Mouse (Mus musculus) erythroblast, adult 5-6 weeks (primary cell): ENCODE results near the gene Wdr18. TPM values are rescaled to one million over a fixed set of nuclear protein-coding genes. Genes with fewer than 3 reads are reported as not detected.

Experiments used
- ATAC-seq: replicated peaks from 2 replicates; pipeline ENCODE4 v1.8.0; 2016; ENCODE audit warnings: moderate number of reproducible peaks, mild to moderate bottlenecking, moderate TSS enrichment, inconsistent platforms; ENCODE audit not compliant: poor library complexity, low FRiP score, severe bottlenecking
- total RNA-seq, 2 experiments: library from RNA; stranded (forward) in 1 of 2; stranded (reverse) in 1 of 2; fragments of 150-400 nt in 1 of 2; fragments of 200-764, 138-1000 nt in 1 of 2; gene quantifications; 2 replicates each; pipeline versions ENCODE4 v1.2.3 to v1.2.4; 2015 to 2017; ENCODE audit warnings: low replicate concordance in 2 of 2

Wdr18 gene
- total RNA-seq, 2 experiments from 2014 or later, result 4.0 to 14.2 TPM

DNA sequence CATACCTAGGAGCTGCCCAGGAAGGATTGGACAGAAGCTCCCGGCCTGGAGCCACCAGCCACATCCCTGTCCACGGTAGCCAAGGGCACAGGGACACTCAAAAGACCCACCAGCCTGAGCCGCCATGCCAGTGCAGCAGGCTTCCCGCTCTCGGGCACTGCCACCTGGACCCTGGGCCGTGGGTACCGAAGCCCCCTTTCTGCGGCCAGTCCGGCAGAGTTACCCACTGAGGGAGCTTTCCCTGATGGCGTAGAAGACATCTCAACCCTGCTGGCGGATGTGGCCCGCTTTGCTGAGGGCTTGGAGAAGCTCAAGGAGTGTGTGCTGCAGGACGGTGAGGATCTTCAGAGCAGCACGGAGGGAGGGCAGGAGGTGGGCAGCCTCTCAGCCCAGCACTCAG, 57.8 kb downstream of the Wdr18 start:
- 0 out of 2 replicates have a peak, but pooled peaks have one; percentile 14 for ATAC-seq

DNA sequence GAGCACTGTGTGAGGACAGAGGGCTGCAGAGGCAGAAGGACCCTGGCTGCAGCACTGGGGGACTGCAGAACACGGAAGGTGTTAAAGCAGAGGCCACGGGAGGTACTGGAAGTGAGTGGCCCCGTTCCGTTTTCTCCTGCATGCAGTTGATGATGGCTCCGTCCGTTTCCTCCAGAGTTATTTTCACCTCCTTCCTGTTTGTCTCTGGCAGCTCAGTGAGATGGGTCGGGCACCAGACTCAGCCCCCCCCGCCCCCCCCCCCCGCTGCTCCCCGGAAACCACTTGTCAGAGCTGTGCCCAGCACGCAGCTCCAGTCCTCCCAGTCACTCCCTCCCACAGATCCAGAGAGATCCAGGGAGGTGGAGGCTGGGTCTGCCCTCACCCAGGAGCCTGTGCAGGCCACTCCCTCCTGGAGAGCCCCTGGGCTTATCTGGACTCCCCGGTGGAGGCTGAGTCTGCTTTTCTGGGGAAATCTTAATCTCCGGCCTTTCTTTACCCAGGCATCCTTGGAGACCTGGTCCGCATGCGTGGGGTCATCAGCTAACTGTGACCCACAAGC, 58.9 kb downstream of the Wdr18 start:
- peak; percentile 27 for ATAC-seq

DNA sequence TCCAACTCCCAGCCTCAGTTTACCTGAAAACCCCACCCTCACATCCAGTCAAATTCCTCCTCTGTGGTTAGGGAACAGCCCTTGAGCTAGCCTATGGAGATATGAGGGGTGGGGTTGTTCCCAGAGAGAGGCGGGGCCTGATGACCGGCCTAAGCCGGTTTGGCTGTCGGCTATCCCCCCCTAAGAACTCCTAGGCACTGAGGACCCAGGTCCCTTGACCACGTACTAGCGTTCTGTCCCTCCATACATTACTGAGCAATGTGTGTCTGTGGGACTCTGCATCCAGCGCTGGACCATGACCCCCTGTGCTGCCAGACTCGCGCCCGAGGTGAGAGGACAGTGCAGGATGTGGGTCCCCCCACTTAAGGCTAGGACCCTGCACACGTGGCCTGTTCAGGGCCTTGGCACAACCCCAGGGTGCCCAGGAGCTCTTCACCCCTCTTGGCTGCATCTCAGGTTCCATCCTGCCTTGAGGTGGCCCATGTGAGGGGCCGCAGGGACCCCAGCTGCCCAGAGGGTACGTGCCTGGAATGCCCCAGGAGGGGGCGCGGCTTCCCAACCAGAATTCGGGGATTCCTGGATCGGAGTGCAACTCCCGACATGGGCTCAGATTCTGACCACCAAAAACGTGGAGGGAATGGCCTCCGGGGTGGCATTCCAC, 59.6 kb downstream of the Wdr18 start:
- no peak for ATAC-seq

Other genes with a start within 250 kb of the Wdr18 start
Only the 30 nearest of the 33 such genes appear.
- not detected in 2 replicates for gene Fgf22, start 205.1 kb upstream of the Wdr18 start, total RNA-seq (2015; ENCODE audit: low replicate concordance)
- gene Fgf22, start 205.1 kb upstream of the Wdr18 start, total RNA-seq (2017; ENCODE audit: low replicate concordance), result 0.26 TPM in 1 of 2 replicates, not detected in the other
- gene Rnf126, start 193.2 kb upstream of the Wdr18 start, total RNA-seq (2015; ENCODE audit: low replicate concordance), result 11.3 and 12.1 TPM in 2 replicates
- gene Rnf126, start 193.2 kb upstream of the Wdr18 start, total RNA-seq (2017; ENCODE audit: low replicate concordance), result 2.6 and 10.7 TPM in 2 replicates
- gene Fstl3, start 182.9 kb upstream of the Wdr18 start, total RNA-seq (2015; ENCODE audit: low replicate concordance), result 1.7 and 5.8 TPM in 2 replicates
- gene Fstl3, start 182.9 kb upstream of the Wdr18 start, total RNA-seq (2017; ENCODE audit: low replicate concordance), result not detected in 2 replicates
- gene Prss57, start 169.2 kb upstream of the Wdr18 start, total RNA-seq (2015; ENCODE audit: low replicate concordance), result 30.5 and 45.0 TPM in 2 replicates
- gene Prss57, start 169.2 kb upstream of the Wdr18 start, total RNA-seq (2017; ENCODE audit: low replicate concordance), result 6.8 and 14.3 TPM in 2 replicates
- gene Palm, start 166.6 kb upstream of the Wdr18 start, total RNA-seq (2015; ENCODE audit: low replicate concordance), result 9.4 and 12.5 TPM in 2 replicates
- 4.5 and 10.0 TPM in 2 replicates for gene Palm, start 166.6 kb upstream of the Wdr18 start, total RNA-seq (2017; ENCODE audit: low replicate concordance)
- not detected in 2 replicates for gene Misp, start 139.2 kb upstream of the Wdr18 start, total RNA-seq (2015; ENCODE audit: low replicate concordance)
- gene Misp, start 139.2 kb upstream of the Wdr18 start, total RNA-seq (2017; ENCODE audit: low replicate concordance), result not detected in 2 replicates
- 45.2 and 66.7 TPM in 2 replicates for gene Ptbp1, start 105.7 kb upstream of the Wdr18 start, total RNA-seq (2015; ENCODE audit: low replicate concordance)
- gene Ptbp1, start 105.7 kb upstream of the Wdr18 start, total RNA-seq (2017; ENCODE audit: low replicate concordance), result 38.2 and 53.2 TPM in 2 replicates
- 420 and 449 TPM in 2 replicates for gene Prtn3, start 85.7 kb upstream of the Wdr18 start, total RNA-seq (2015; ENCODE audit: low replicate concordance)
- gene Prtn3, start 85.7 kb upstream of the Wdr18 start, total RNA-seq (2017; ENCODE audit: low replicate concordance), result 114 and 118 TPM in 2 replicates
- 2.1 and 3.1 TPM in 2 replicates for gene Plppr3, start 85.5 kb upstream of the Wdr18 start, total RNA-seq (2015; ENCODE audit: low replicate concordance)
- gene Plppr3, start 85.5 kb upstream of the Wdr18 start, total RNA-seq (2017; ENCODE audit: low replicate concordance), result 4.9 and 6.8 TPM in 2 replicates
- gene Elane, start 73.9 kb upstream of the Wdr18 start, total RNA-seq (2015; ENCODE audit: low replicate concordance), result 996 and 1,031 TPM in 2 replicates
- gene Elane, start 73.9 kb upstream of the Wdr18 start, total RNA-seq (2017; ENCODE audit: low replicate concordance), result 253 and 405 TPM in 2 replicates
- not detected in 2 replicates for gene Cfd, start 69.3 kb upstream of the Wdr18 start, total RNA-seq (2015; ENCODE audit: low replicate concordance)
- gene Cfd, start 69.3 kb upstream of the Wdr18 start, total RNA-seq (2017; ENCODE audit: low replicate concordance), result not detected in 2 replicates
- gene Med16, start 51.2 kb upstream of the Wdr18 start, total RNA-seq (2015; ENCODE audit: low replicate concordance), result 5.9 and 11.3 TPM in 2 replicates
- gene Med16, start 51.2 kb upstream of the Wdr18 start, total RNA-seq (2017; ENCODE audit: low replicate concordance), result 4.7 and 9.1 TPM in 2 replicates
- gene Gm26602, start 49.3 kb upstream of the Wdr18 start, total RNA-seq (2015; ENCODE audit: low replicate concordance), result not detected in 2 replicates
- not detected in 2 replicates for gene Gm26602, start 49.3 kb upstream of the Wdr18 start, total RNA-seq (2017; ENCODE audit: low replicate concordance)
- gene Kiss1r, start 43.2 kb upstream of the Wdr18 start, total RNA-seq (2015; ENCODE audit: low replicate concordance), result not detected in 2 replicates
- 0.14 TPM in 1 of 2 replicates, not detected in the other for gene Kiss1r, start 43.2 kb upstream of the Wdr18 start, total RNA-seq (2017; ENCODE audit: low replicate concordance)
- gene R3hdm4, start 38.9 kb upstream of the Wdr18 start, total RNA-seq (2015; ENCODE audit: low replicate concordance), result 42.8 and 46.1 TPM in 2 replicates
- 25.0 and 28.3 TPM in 2 replicates for gene R3hdm4, start 38.9 kb upstream of the Wdr18 start, total RNA-seq (2017; ENCODE audit: low replicate concordance)
- 6.3 and 8.8 TPM in 2 replicates for gene Arid3a, start 33.1 kb upstream of the Wdr18 start, total RNA-seq (2015; ENCODE audit: low replicate concordance)
- 10.5 and 14.7 TPM in 2 replicates for gene Arid3a, start 33.1 kb upstream of the Wdr18 start, total RNA-seq (2017; ENCODE audit: low replicate concordance)
- gene Grin3b, start 10.6 kb downstream of the Wdr18 start, total RNA-seq (2015; ENCODE audit: low replicate concordance), result not detected in 2 replicates
- gene Grin3b, start 10.6 kb downstream of the Wdr18 start, total RNA-seq (2017; ENCODE audit: low replicate concordance), result not detected in 2 replicates
- gene Tmem259, start 24.2 kb downstream of the Wdr18 start, total RNA-seq (2015; ENCODE audit: low replicate concordance), result 13.6 and 29.6 TPM in 2 replicates
- 12.8 and 22.6 TPM in 2 replicates for gene Tmem259, start 24.2 kb downstream of the Wdr18 start, total RNA-seq (2017; ENCODE audit: low replicate concordance)
- gene Cnn2, start 28.4 kb downstream of the Wdr18 start, total RNA-seq (2015; ENCODE audit: low replicate concordance), result 33.8 and 46.6 TPM in 2 replicates
- gene Cnn2, start 28.4 kb downstream of the Wdr18 start, total RNA-seq (2017; ENCODE audit: low replicate concordance), result 30.0 and 73.0 TPM in 2 replicates
- gene Abca7, start 36.3 kb downstream of the Wdr18 start, total RNA-seq (2015; ENCODE audit: low replicate concordance), result 14.4 and 18.2 TPM in 2 replicates
- gene Abca7, start 36.3 kb downstream of the Wdr18 start, total RNA-seq (2017; ENCODE audit: low replicate concordance), result 19.4 and 27.7 TPM in 2 replicates
- 23.1 and 31.6 TPM in 2 replicates for gene Arhgap45, start 56.5 kb downstream of the Wdr18 start, total RNA-seq (2015; ENCODE audit: low replicate concordance)
- gene Arhgap45, start 56.5 kb downstream of the Wdr18 start, total RNA-seq (2017; ENCODE audit: low replicate concordance), result 28.6 and 35.8 TPM in 2 replicates
- gene Polr2e, start 79.6 kb downstream of the Wdr18 start, total RNA-seq (2015; ENCODE audit: low replicate concordance), result 23.6 and 33.4 TPM in 2 replicates
- 4.5 and 9.9 TPM in 2 replicates for gene Polr2e, start 79.6 kb downstream of the Wdr18 start, total RNA-seq (2017; ENCODE audit: low replicate concordance)
- gene Gpx4, start 87.0 kb downstream of the Wdr18 start, total RNA-seq (2015; ENCODE audit: low replicate concordance), result 108 and 169 TPM in 2 replicates
- 96.3 and 123 TPM in 2 replicates for gene Gpx4, start 87.0 kb downstream of the Wdr18 start, total RNA-seq (2017; ENCODE audit: low replicate concordance)
- 9.2 and 12.5 TPM in 2 replicates for gene Sbno2, start 145.4 kb downstream of the Wdr18 start, total RNA-seq (2015; ENCODE audit: low replicate concordance)
- 17.1 and 20.9 TPM in 2 replicates for gene Sbno2, start 145.4 kb downstream of the Wdr18 start, total RNA-seq (2017; ENCODE audit: low replicate concordance)
- gene Stk11, start 155.7 kb downstream of the Wdr18 start, total RNA-seq (2015; ENCODE audit: low replicate concordance), result 47.7 and 60.0 TPM in 2 replicates
- gene Stk11, start 155.7 kb downstream of the Wdr18 start, total RNA-seq (2017; ENCODE audit: low replicate concordance), result 152 and 195 TPM in 2 replicates
- gene Atp5d, start 178.5 kb downstream of the Wdr18 start, total RNA-seq (2015; ENCODE audit: low replicate concordance), result 43.3 and 48.8 TPM in 2 replicates
- gene Atp5d, start 178.5 kb downstream of the Wdr18 start, total RNA-seq (2017; ENCODE audit: low replicate concordance), result 12.1 and 17.3 TPM in 2 replicates
- gene Cbarp, start 180.7 kb downstream of the Wdr18 start, total RNA-seq (2015; ENCODE audit: low replicate concordance), result not detected in 2 replicates
- not detected in 2 replicates for gene Cbarp, start 180.7 kb downstream of the Wdr18 start, total RNA-seq (2017; ENCODE audit: low replicate concordance)
- 5.0 and 7.7 TPM in 2 replicates for gene Midn, start 188.1 kb downstream of the Wdr18 start, total RNA-seq (2015; ENCODE audit: low replicate concordance)
- gene Midn, start 188.1 kb downstream of the Wdr18 start, total RNA-seq (2017; ENCODE audit: low replicate concordance), result 3.9 and 7.4 TPM in 2 replicates
- gene Cirbp, start 205.8 kb downstream of the Wdr18 start, total RNA-seq (2015; ENCODE audit: low replicate concordance), result 3.6 and 3.7 TPM in 2 replicates
- gene Cirbp, start 205.8 kb downstream of the Wdr18 start, total RNA-seq (2017; ENCODE audit: low replicate concordance), result 14.6 and 16.3 TPM in 2 replicates
- 7.5 TPM in 1 of 2 replicates, not detected in the other for gene 1600002K03Rik, start 212.8 kb downstream of the Wdr18 start, total RNA-seq (2015; ENCODE audit: low replicate concordance)
- 5.9 TPM in 1 of 2 replicates, not detected in the other for gene 1600002K03Rik, start 212.8 kb downstream of the Wdr18 start, total RNA-seq (2017; ENCODE audit: low replicate concordance)